Mouse (Mus musculus) Muller cell, postnatal 12 days (primary cell): ENCODE results near the gene Olfr1357.

Experiments
- DNase-seq: peaks from one replicate; pipeline ENCODE4 v3.0.0-alpha.2; 2015; ENCODE audit errors: inconsistent ontology term

Gene Olfr1357

DNA sequence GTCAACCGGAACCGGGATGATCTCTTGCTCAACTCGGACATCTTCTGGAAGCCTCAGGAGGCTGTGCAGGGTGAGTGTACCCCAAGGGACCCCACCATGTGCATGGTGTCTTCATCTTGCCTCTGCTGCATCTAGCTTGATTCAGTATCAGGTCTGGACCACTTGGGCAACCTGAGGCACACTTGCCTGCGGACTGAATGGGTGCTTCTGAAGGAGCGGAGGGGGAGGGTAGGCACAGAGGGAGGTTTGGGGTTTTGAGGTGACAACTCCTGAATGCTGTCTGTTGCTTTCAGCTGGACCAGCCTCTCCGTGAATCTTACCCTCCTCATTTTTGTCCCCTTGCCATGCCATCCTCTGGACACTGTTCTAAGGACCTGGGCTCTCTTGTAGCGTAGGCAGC is 36.8 kb downstream of the Olfr1357 start:
- DNase-seq, result no peak

DNA sequence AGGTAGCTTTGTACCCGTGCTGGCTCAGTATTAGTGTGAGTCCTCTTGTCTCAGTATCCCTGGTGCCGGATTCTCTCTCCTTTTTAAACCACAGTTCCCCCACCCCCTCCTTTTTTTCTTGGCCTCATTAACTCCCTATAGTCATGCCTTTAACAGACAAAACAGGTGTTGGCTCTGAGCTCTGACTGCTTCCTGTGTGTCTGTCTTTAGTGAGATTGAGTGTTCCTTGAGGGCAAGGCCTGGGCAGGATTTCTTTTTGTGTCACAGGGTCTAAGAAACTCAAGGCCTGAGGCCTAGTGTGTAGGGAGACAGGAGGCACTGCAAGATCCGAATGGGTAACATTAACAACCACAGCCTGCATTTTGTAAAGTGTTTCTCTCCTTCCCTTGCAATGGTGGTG is 39.7 kb downstream of the Olfr1357 start:
- DNase-seq, result no peak

GRCm38 (mm10) chr10:78576435-78577184 is 41.3 kb downstream of the Olfr1357 start:
- no peak for DNase-seq

DNA sequence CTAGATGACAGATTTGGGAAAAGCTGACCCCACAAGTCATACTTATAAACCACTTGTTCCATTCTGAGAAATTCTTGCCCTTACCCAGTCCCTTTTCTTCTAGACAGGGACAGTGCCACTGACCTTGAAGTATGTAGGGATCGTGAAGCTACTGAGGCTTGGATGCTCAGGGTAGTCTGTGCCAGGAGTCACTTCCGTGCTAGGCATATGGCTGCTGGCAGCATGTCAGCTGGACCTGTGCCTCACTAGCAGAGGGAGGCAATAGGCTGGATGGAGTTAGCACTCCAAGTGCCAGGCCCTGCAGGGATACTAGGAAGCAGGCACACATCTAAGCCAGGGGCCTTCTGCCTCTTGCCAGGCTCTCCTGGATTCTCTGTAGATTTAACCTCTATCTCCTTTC is 42.2 kb downstream of the Olfr1357 start:
- peak; percentile 62 for DNase-seq

DNA sequence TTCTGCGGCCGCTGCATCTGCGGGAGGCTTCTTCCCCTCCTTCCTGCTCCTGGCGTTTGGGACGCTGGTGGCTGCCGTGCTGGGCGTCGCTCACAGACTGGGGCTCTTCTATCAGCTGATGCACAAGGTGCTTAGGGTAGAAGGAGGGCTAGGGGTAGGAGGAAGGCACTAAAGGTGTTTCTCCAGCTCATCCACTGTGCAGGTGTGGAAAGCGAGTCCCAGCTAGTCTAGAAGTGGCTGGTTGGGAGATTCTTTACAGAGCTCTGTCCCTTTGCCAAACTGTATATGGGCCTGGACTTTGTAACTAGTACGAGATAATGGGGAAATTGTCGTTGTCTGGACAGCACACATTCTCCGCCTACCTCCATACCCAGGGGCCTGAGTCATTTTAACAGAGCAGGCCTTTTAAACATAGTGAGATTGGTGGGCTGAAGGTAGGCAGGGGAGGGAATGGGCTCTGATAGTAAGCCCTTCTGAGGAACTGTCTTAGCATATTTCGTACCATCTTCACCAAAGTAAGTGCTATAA is 42.7 kb downstream of the Olfr1357 start:
- no peak for DNase-seq

DNA sequence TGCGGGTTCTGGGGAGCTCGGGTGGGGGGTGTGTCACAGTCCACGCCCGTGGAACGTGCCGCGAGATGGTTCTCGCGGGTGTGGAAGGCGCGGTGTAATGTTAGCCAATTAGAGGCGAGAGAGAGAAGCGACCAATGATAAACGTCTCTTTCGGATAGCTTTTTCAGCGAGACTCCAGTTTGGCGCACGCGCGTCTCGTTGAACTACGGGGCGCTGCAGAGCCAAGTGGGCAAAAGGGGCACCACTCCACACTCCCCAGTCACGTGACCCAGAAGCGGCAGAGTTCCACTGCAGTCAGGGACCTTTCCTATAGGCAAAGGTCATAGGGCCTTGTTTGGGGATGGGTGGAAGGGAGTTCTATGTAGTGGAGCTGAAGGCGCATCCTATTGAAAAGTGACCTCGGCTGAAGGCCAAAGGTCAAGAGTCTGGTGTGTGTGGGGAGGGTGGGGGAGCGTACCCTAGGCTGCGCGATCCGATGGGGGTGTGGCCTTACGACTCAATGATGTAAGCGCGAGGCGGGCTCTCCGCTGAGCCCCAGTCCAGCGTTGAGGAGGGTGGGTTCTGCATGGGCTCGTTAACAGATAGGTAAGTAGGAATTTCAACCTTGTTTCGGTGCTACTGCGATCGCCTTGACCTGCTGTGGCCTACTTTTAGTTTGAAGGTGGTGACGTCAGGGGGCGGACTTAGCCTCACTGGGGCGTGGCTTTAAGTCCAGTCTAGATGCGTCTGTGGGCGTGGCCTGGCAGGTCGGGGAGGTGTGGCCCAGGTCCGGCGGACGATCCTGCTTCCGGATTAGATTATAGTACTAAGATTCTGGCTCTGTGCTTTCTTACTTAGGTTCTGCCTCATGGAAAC is 43.4 kb downstream of the Olfr1357 start, which contains the start of gene Ilvbl:
Gene Ilvbl, plus strand, starts transcription at position 97 of the 855 bp plus-strand sequence.
- DNase-seq, result peak; percentile 97

- no peak for DNase-seq
Measured at GRCm38 (mm10) chr10:78573226-78573625, 44.6 kb downstream of the Olfr1357 start.

DNA sequence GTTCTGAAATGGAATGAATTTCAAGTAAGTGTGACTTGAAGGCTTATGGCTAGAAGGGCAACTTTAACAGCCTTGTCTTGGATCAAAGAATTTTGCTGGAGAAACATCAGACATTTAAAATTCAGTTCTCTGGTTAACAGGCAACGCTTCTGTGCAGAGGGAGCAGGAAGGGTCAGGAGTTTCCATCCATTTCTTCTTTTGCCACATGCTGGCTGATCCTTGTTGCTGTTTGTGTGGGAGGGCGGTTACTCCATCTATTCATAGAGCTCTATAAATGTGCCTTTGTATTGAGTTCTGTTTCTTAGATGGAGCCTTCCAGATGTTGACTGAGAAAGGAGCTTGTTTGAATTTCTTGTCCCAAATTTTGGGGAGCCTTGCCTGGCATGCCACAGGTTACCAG is 47.0 kb downstream of the Olfr1357 start:
- no peak for DNase-seq

- no peak for DNase-seq
Measured at GRCm38 (mm10) chr10:78570416-78570815, 47.5 kb downstream of the Olfr1357 start.

GRCm38 (mm10) chr10:78569686-78570085 is 48.2 kb downstream of the Olfr1357 start:
- DNase-seq, result no peak

DNA sequence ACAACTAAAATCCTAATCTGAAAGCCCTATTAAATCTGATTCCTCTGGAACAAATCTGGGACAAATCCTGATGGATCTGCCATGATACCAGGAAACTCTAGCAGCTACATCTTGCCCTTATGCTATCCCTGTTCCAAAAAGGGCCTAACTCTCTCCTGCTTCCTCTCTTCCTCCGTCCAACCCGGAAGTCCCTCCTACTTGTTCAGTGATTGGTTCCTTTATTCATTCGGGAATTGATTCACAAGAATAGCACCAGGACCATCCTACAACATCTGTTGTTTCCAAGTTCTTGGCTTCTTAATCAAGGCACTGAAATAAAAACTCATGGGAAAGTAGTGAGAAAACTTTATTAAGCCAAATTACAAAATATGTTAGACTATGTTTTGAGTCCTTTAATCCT is 48.7 kb downstream of the Olfr1357 start:
- DNase-seq, result no peak

DNA sequence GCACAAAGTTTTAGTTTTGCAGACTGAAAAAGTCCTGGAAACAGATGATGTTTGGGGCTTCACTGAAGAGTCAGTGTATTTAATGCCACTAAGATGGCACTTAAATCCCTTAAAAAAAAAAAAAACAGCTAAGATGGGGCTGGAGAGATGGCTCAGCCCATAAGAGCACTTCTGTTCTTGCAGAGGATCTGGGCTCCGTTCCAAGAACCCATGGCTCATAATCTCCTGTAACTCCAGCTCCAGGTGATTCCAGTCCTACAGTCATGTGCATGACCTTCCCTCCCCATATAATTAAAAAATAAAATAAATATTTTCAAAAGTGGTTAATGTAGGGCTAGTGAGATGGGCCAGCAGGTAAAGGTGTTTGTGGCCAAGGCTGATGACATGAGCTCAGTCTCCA is 52.8 kb downstream of the Olfr1357 start:
- DNase-seq, result no peak
